ENCODE assay signal across 9 mouse cellular contexts in genomic region chr5:69339623-69339970, GRCm38 (mm10). TPM values are rescaled to one million over a fixed set of nuclear protein-coding genes. Genes with fewer than 3 reads are reported as not detected.
A peak's percentile ranks its signal among the peaks of the same experiment; 100 is the strongest.
DNase-seq lines count a peak whose midpoint lies in the region; ATAC-seq and TF ChIP-seq lines count a peak whose summit lies in the region.
"Had no signal": no experiment of that assay in that cellular context is flagged by ENCODE, and none has a peak within 500 bp of the region (broad histone marks: within the 10 kb centered on the region; RNA-seq: fewer than 3 reads in every experiment).

No protein-coding gene starts in this region.

- no peaks in the 10 kb centered on the region for H3K36me3 ChIP-seq in lung, embryonic 14.5 days (ENCODE audit: insufficient read depth)
- no peaks in the 10 kb centered on the region for H3K36me3 ChIP-seq in embryonic facial prominence, embryonic 13.5 days
- H3K36me3 ChIP-seq in hindbrain, embryonic 16.5 days (ENCODE audit: control insufficient read depth, insufficient read depth, low read length) = no peaks in the 10 kb centered on the region

- intact Hi-C loops in left cerebral cortex, postnatal 10 days (cut with DNase I) = no loop called here

- ATAC-seq in lung, embryonic 14.5 days (ENCODE audit: insufficient read depth) = no peak
- no peak for ATAC-seq in embryonic facial prominence, embryonic 13.5 days (ENCODE audit: insufficient number of reproducible peaks, insufficient read depth, low FRiP score, low TSS enrichment, low read depth)
- ATAC-seq in hindbrain, embryonic 16.5 days = no peak

- DNase-seq in lung, embryonic 14.5 days = peak; percentile 30
- DNase-seq in lung, postnatal 25 days (ENCODE audit: low spot score) = no peak
- DNase-seq in retina, embryonic 14.5 days (ENCODE audit: low spot score) = peak; percentile 48
- DNase-seq in gastrocnemius, postnatal 10 days = no peak
- DNase-seq in layer of hippocampus, adult 18-20 months (ENCODE audit: low spot score in 2 of 2) = no peak
- DNase-seq in left cerebral cortex, postnatal 10 days (ENCODE audit: extremely low spot score in 1 of 2, low spot score in 2 of 2) = no peak

- no peak for TF ChIP-seq CTCF in lung, embryonic 14.5 days (IDR thresholded peaks at IDR 0.05; ENCODE audit: low read depth)

- WGBS in lung, embryonic 14.5 days = 35% methylated on average over 6 of the region's 6 CpGs
- 70% methylated on average over 6 of the region's 6 CpGs for WGBS in embryonic facial prominence, embryonic 13.5 days
- WGBS in hindbrain, embryonic 16.5 days = 59% methylated on average over 6 of the region's 6 CpGs

- peaks cover 14% of the 10 kb centered on the region for H3K27me3 ChIP-seq in lung, embryonic 14.5 days (ENCODE audit: insufficient read depth, low read length)
- H3K27me3 ChIP-seq in embryonic facial prominence, embryonic 13.5 days = peaks cover 32% of the 10 kb centered on the region
- H3K27me3 ChIP-seq in hindbrain, embryonic 16.5 days (replicated peaks; ENCODE audit: control insufficient read depth, insufficient read depth, low read length) = no peaks in the 10 kb centered on the region

- no peak overlapping the region for H3K27ac ChIP-seq in lung, embryonic 14.5 days (ENCODE audit: low read depth)
- H3K27ac ChIP-seq in embryonic facial prominence, embryonic 13.5 days = no peak overlapping the region
- H3K27ac ChIP-seq in hindbrain, embryonic 16.5 days (ENCODE audit: low read depth, low read length) = no peak overlapping the region

- H3K9ac ChIP-seq in lung, embryonic 14.5 days = no peak overlapping the region
- H3K9ac ChIP-seq in embryonic facial prominence, embryonic 13.5 days = no peak overlapping the region
- peak overlapping the region; percentile 79 for H3K9ac ChIP-seq in hindbrain, embryonic 16.5 days (ENCODE audit: low read depth, low read length)

- H3K4me2 ChIP-seq in lung, embryonic 14.5 days = peak overlapping the region; percentile 84
- H3K4me2 ChIP-seq in embryonic facial prominence, embryonic 13.5 days = peak overlapping the region; percentile 96
- H3K4me2 ChIP-seq in hindbrain, embryonic 16.5 days (ENCODE audit: low read length) = peak overlapping the region; percentile 80

- peak overlapping the region; percentile 56 for H3K4me3 ChIP-seq in lung, embryonic 14.5 days (ENCODE audit: low read depth, low read length)
- peak overlapping the region; percentile 57 for H3K4me3 ChIP-seq in embryonic facial prominence, embryonic 13.5 days
- H3K4me3 ChIP-seq in hindbrain, embryonic 16.5 days (ENCODE audit: low read length) = peak overlapping the region; percentile 72

- no peaks in the 10 kb centered on the region for H3K9me3 ChIP-seq in lung, embryonic 14.5 days (ENCODE audit: low read depth, low read length)
- H3K9me3 ChIP-seq in embryonic facial prominence, embryonic 13.5 days = no peaks in the 10 kb centered on the region
- no peaks in the 10 kb centered on the region for H3K9me3 ChIP-seq in hindbrain, embryonic 16.5 days (ENCODE audit: control insufficient read depth, low read length)

- no peaks in the 10 kb centered on the region for H3K4me1 ChIP-seq in lung, embryonic 14.5 days (ENCODE audit: insufficient read depth)
- H3K4me1 ChIP-seq in embryonic facial prominence, embryonic 13.5 days = peaks cover 3% of the 10 kb centered on the region; the same call in 1 of the 2 replicates
- H3K4me1 ChIP-seq in hindbrain, embryonic 16.5 days (ENCODE audit: control insufficient read depth, insufficient read depth, low read depth, low read length) = peaks cover 10% of the 10 kb centered on the region; the same call in 1 of the 2 replicates

RNA-seq across cellular contexts. Expression of gene Kctd8, which starts 1.9 kb away (rescaled TPM):
- 3.6 and 4.8 TPM in 2 replicates for polyA plus RNA-seq in lung, embryonic 14.5 days (2014; fragmentation: Nextera tagmentation; extraction: Ambion mirVana)
- 1.4 and 2.8 TPM in 2 replicates for polyA plus RNA-seq in embryonic facial prominence, embryonic 13.5 days (2015; fragmentation: Nextera tagmentation; extraction: Ambion mirVana)
- polyA plus RNA-seq in hindbrain, embryonic 16.5 days (2015; fragmentation: Nextera tagmentation; extraction: Ambion mirVana) = 22.4 and 28.9 TPM in 2 replicates
- under 1 TPM; 0.16 to 0.25 TPM for total RNA-seq in gastrocnemius, postnatal 10 days (2021)
- total RNA-seq in layer of hippocampus, adult 18-20 months (2021) = 1 to 10 TPM; 6.0 to 6.4 TPM
- 1 to 10 TPM; 7.1 to 9.3 TPM for total RNA-seq in left cerebral cortex, postnatal 10 days (2021)
- polyA plus RNA-seq: liver, embryonic 16.5 days had no signal

Comparison
In these comparisons a context has a peak if more than half of its experiments do, and no peak if none do; other contexts are left out.
1. DNase-seq: peak in lung, embryonic 14.5 days (single experiment) and retina, embryonic 14.5 days (single experiment); none in lung, postnatal 25 days (single experiment), gastrocnemius, postnatal 10 days (single experiment), layer of hippocampus, adult 18-20 months (0 of 2) and left cerebral cortex, postnatal 10 days (0 of 2).
2. RNA of gene Kctd8, which starts 1.9 kb away (total RNA-seq): 7.1 to 9.3 TPM in left cerebral cortex, postnatal 10 days and 6.0 to 6.4 TPM in layer of hippocampus, adult 18-20 months; 0.16 to 0.25 TPM in gastrocnemius, postnatal 10 days; every median in the first group is over 4 times any median in the second.
3. Peak in every context shown above with its lines, with median percentiles within 50 percentile points of each other: H3K4me2 ChIP-seq and H3K4me3 ChIP-seq.